Mouse (Mus musculus) 3134 (cell line): ENCODE data around the gene Zscan4c.
"Not testable (repeated sequence)": the region's sequence is repeated elsewhere in the genome, so short reads cannot be mapped to it uniquely, and the experiment has no call there.

Experiments used
- DNase-seq: peaks from one replicate; pipeline ENCODE4 v3.0.0-alpha.2; 2011; ENCODE audit warnings: low spot score; ENCODE audit not compliant: insufficient read length; ENCODE audit errors: extremely low read depth

Zscan4c gene

DNA sequence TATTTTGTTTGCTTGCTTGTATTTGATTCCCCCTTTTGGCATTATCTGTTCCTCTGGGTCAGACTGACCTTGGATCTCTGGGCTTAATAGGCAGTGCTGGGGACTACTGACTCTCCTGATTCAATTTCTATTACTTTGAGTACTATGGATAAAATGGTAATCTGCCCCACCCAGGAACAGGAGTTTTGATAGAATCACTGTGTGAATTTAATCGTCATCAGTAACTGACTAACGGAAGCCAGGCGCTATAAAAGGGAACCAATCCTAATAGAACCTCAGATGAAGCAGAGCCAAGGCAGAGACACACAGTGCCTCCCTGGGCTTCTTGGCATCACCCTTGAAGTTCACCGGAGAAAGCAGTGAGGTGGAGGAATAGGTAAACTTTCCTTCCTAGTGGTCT, at the start of gene Zscan4c:
Zscan4c (plus strand) TSS at position 301 of the 400 bp plus-strand sequence.
- not testable (repeated sequence) for DNase-seq
